Mouse (Mus musculus): Measurements from ENCODE around the gene Slc35g3. TPM values are rescaled to one million over a fixed set of nuclear protein-coding genes. Genes with fewer than 3 reads are reported as not detected.

Gene Slc35g3
- polyA plus RNA-seq, 1 experiment: 236 TPM

DNA sequence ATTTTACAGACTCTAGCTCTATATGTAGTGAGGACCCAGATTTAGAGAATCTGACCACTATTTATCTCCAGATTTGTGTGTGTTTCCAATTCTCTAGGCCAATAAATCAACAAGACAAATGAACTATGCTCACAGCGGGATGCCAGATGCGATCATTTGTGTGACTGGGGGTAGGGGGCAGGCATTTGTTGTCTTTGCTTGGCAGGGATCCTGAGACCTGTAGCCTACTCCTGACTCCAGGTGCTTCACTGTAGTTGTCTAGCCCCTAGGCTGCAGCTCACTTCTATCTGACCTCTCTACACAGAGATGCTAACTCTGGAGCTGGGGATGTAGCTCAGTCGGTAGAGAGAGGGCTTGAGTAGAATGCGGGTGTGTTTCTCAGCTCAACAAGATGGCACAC, 20.1 kb upstream of the Slc35g3 start:
- Histone ChIP-seq H3K27me3 (ENCODE audit: control insufficient read depth, insufficient read depth, low read length) (no peaks in the 10 kb centered on the region), H3K4me3 (ENCODE audit: control insufficient read depth, low read depth, low read length) (no peak overlapping the region), H3K4me1 (ENCODE audit: control insufficient read depth, insufficient read depth, low read length) (peaks cover 11% of the 10 kb centered on the region), H3K27ac (ENCODE audit: control insufficient read depth, insufficient read depth, low read depth, low read length) (no peak overlapping the region), H3K36me3 (ENCODE audit: control insufficient read depth, insufficient read depth, low read length) (no peaks in the 10 kb centered on the region)
- no peak for TF ChIP-seq CTCF (IDR thresholded peaks at IDR 0.05; ENCODE audit: control insufficient read depth, insufficient read depth, insufficient replicate concordance, low read depth, low read length)
- no peak for TF ChIP-seq POLR2A (IDR thresholded peaks at IDR 0.05; ENCODE audit: control insufficient read depth, low read depth, low read length)

DNA sequence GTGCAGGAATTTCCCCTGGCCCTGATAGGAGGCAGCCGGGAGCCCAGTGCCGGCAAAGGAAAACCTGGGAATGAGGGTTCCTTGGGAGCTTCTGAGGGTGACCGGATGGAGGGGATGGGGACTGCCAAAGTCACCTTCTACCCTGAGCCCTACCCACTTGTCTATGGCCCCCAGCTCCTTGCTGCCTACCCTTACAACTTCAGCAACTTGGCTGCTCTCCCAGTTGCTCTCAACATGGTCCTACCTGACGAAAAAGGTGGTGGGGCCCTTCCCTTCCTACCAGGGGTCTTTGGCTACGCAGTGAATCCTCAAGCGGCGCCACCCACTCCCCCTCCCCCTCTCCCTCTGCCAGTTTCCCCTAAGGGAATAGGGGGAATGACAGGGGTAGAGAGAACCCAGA, 17.2 kb upstream of the Slc35g3 start:
- H3K36me3 ChIP-seq (ENCODE audit: control insufficient read depth, insufficient read depth, low read length): no peaks in the 10 kb centered on the region
- no peaks in the 10 kb centered on the region for H3K27me3 ChIP-seq (ENCODE audit: control insufficient read depth, insufficient read depth, low read length)
- TF ChIP-seq POLR2A (IDR thresholded peaks at IDR 0.05; ENCODE audit: control insufficient read depth, low read depth, low read length) (no peak), CTCF (IDR thresholded peaks at IDR 0.05; ENCODE audit: control insufficient read depth, insufficient read depth, insufficient replicate concordance, low read depth, low read length) (no peak)
- H3K27ac ChIP-seq (ENCODE audit: control insufficient read depth, insufficient read depth, low read depth, low read length): no peak overlapping the region
- peaks cover 11% of the 10 kb centered on the region for H3K4me1 ChIP-seq (ENCODE audit: control insufficient read depth, insufficient read depth, low read length)
- H3K4me3 ChIP-seq (ENCODE audit: control insufficient read depth, low read depth, low read length): no peak overlapping the region

DNA sequence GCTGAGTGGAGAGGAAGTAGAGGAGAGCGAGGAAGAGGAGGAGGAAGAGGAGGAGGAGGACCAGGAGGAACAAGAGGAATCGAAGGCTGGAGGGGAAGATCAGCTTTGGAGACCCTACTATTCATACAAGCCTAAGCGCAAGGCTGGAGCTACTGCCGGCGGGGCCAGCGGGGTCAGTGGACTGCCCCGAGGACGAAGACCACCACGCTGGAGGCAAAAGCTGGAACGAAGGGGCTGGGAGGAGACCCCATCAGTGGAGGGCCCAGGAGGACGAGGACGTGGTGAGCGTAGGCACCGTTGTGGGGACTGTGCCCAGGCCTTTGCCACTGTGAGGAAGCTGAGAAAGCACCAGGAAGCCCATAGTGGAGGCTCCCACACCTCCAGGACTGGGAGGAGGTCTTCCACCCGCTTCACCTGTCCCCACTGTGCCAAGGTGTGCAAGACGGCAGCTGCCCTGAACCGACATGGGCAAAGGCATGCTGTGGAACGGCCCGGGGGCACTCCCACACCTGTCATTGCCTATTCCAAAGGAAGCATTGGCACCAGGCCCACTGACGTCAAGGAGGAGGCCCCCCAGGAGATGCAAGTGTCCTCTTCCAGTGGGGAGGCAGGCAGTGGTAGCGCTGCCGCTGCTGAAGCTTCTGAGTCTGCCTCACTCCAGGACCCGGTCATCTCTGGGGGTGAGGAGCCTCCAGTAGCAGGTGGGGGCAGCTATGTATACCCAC, 16.7 kb upstream of the Slc35g3 start:
- H3K27me3 ChIP-seq (ENCODE audit: control insufficient read depth, insufficient read depth, low read length): no peaks in the 10 kb centered on the region
- H3K4me1 ChIP-seq (ENCODE audit: control insufficient read depth, insufficient read depth, low read length): peaks cover 11% of the 10 kb centered on the region
- no peak for TF ChIP-seq POLR2A (IDR thresholded peaks at IDR 0.05; ENCODE audit: control insufficient read depth, low read depth, low read length)
- TF ChIP-seq CTCF (IDR thresholded peaks at IDR 0.05; ENCODE audit: control insufficient read depth, insufficient read depth, insufficient replicate concordance, low read depth, low read length): no peak
- no peak overlapping the region for H3K27ac ChIP-seq (ENCODE audit: control insufficient read depth, insufficient read depth, low read depth, low read length)
- H3K36me3 ChIP-seq (ENCODE audit: control insufficient read depth, insufficient read depth, low read length): no peaks in the 10 kb centered on the region
- H3K4me3 ChIP-seq (ENCODE audit: control insufficient read depth, low read depth, low read length): no peak overlapping the region

DNA sequence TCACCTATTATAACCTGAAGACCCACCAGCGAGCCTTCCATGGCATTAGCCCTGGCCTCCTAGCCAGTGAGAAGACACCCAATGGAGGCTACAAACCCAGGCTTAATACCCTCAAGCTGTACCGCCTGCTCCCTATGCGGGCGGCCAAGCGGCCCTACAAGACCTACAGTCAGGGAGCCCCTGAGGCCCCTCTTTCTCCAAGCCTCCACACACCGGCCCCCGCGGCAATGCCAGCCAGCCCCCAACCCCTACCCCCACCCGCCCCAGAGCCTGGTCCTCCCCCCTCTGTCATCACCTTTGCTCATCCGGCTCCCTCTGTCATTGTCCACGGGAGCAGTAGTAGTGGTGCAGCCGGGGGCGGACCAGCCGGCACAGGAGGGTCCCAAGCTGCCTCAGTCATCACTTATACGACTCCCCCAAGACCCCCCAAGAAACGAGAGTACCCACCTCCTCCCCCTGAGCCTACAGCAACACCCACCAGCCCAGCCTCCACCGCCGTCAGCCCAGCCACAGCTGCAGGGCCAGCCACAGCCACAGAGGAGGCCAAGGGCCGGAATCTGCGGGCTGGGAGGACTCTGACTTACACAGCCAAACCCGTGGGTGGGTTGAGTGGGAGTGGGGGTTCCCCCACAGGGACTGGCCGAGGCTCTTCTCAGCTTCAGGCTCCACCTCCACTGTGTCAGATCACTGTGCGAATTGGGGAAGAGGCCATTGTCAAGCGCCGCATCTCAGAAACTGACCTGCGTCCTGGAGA, 15.9 kb upstream of the Slc35g3 start:
- H3K27me3 ChIP-seq (ENCODE audit: control insufficient read depth, insufficient read depth, low read length): no peaks in the 10 kb centered on the region
- H3K27ac ChIP-seq (ENCODE audit: control insufficient read depth, insufficient read depth, low read depth, low read length): no peak overlapping the region

DNA sequence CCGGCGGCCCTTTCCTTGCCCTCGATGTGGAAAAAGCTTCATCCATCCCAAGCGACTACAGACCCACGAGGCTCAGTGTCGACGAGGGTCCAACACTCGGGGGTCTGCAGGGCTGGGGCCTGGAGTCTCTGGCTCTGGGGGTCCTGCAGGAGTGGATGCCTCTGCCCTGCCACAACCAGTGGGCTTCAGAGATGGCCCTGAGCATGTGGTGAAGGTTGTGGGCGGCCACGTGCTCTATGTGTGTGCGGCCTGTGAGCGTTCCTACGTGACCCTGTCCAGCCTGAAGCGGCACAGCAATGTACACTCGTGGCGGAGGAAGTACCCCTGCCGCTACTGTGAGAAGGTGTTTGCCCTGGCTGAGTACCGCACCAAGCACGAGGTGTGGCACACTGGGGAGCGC, 14.7 kb upstream of the Slc35g3 start:
- Histone ChIP-seq H3K4me3 (ENCODE audit: control insufficient read depth, low read depth, low read length) (no peak overlapping the region), H3K36me3 (ENCODE audit: control insufficient read depth, insufficient read depth, low read length) (no peaks in the 10 kb centered on the region), H3K27me3 (ENCODE audit: control insufficient read depth, insufficient read depth, low read length) (no peaks in the 10 kb centered on the region), H3K27ac (ENCODE audit: control insufficient read depth, insufficient read depth, low read depth, low read length) (no peak overlapping the region), H3K4me1 (ENCODE audit: control insufficient read depth, insufficient read depth, low read length) (peaks cover 11% of the 10 kb centered on the region)
- no peak for TF ChIP-seq POLR2A (IDR thresholded peaks at IDR 0.05; ENCODE audit: control insufficient read depth, low read depth, low read length)
- no peak for TF ChIP-seq CTCF (IDR thresholded peaks at IDR 0.05; ENCODE audit: control insufficient read depth, insufficient read depth, insufficient replicate concordance, low read depth, low read length)

More for the DNA sequence above, 15.9 kb upstream of the Slc35g3 start:
- Histone ChIP-seq H3K4me3 (ENCODE audit: control insufficient read depth, low read depth, low read length) (no peak overlapping the region), H3K4me1 (ENCODE audit: control insufficient read depth, insufficient read depth, low read length) (peaks cover 11% of the 10 kb centered on the region), H3K36me3 (ENCODE audit: control insufficient read depth, insufficient read depth, low read length) (no peaks in the 10 kb centered on the region)
- TF ChIP-seq POLR2A (IDR thresholded peaks at IDR 0.05; ENCODE audit: control insufficient read depth, low read depth, low read length) (no peak), CTCF (IDR thresholded peaks at IDR 0.05; ENCODE audit: control insufficient read depth, insufficient read depth, insufficient replicate concordance, low read depth, low read length) (no peak)

DNA sequence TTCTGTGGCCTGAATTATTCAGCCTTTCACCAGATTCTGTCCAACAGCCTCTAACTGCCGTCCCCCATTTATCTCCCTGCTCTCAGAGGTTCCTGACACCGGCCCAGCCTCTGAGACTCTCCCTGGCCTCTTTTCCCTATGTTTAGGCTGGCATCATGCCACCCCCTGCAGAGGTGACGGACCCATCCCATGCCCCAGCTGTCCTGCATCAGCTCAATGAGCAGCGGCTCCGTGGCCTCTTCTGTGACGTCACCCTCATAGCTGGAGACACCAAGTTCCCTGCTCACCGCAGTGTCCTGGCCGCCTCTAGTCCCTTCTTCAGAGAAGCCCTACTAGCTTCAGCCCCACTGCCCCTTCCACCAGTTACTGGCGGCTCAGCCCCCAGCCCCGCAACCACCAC, 13.9 kb upstream of the Slc35g3 start:
- no peak overlapping the region for H3K4me3 ChIP-seq (ENCODE audit: control insufficient read depth, low read depth, low read length)

DNA sequence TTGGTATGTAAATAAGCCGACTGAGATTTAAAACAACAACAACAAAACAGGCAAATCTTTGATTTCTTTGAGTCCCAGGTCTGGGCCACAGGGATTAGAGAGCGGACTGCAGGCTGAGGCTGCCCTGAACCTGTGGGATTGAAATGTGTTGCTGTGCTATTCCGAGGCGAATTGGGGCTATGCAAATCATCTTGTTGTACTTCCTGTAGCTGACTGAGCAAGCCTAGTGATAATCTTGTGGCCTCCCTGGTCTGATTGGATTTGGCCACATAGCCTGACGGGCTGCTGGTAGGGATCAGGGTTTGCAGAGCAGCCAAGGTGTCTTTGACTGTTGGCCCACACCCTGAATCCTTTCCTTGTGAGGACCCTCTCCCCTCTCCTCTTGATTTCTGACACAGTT, 13.2 kb upstream of the Slc35g3 start:
- Histone ChIP-seq H3K27ac (ENCODE audit: control insufficient read depth, insufficient read depth, low read depth, low read length) (no peak overlapping the region), H3K27me3 (ENCODE audit: control insufficient read depth, insufficient read depth, low read length) (no peaks in the 10 kb centered on the region), H3K4me3 (ENCODE audit: control insufficient read depth, low read depth, low read length) (no peak overlapping the region), H3K36me3 (ENCODE audit: control insufficient read depth, insufficient read depth, low read length) (no peaks in the 10 kb centered on the region), H3K4me1 (ENCODE audit: control insufficient read depth, insufficient read depth, low read length) (peaks cover 11% of the 10 kb centered on the region)
- no peak for TF ChIP-seq CTCF (IDR thresholded peaks at IDR 0.05; ENCODE audit: control insufficient read depth, insufficient read depth, insufficient replicate concordance, low read depth, low read length)
- no peak for TF ChIP-seq POLR2A (IDR thresholded peaks at IDR 0.05; ENCODE audit: control insufficient read depth, low read depth, low read length)

More for the DNA sequence above, 13.9 kb upstream of the Slc35g3 start:
- peaks cover 11% of the 10 kb centered on the region for H3K4me1 ChIP-seq (ENCODE audit: control insufficient read depth, insufficient read depth, low read length)
- TF ChIP-seq POLR2A (IDR thresholded peaks at IDR 0.05; ENCODE audit: control insufficient read depth, low read depth, low read length): no peak
- TF ChIP-seq CTCF (IDR thresholded peaks at IDR 0.05; ENCODE audit: control insufficient read depth, insufficient read depth, insufficient replicate concordance, low read depth, low read length): no peak
- no peaks in the 10 kb centered on the region for H3K27me3 ChIP-seq (ENCODE audit: control insufficient read depth, insufficient read depth, low read length)
- no peaks in the 10 kb centered on the region for H3K36me3 ChIP-seq (ENCODE audit: control insufficient read depth, insufficient read depth, low read length)
- H3K27ac ChIP-seq (ENCODE audit: control insufficient read depth, insufficient read depth, low read depth, low read length): no peak overlapping the region

Data from testis, adult 2 months (tissue).